Mouse (Mus musculus): ENCODE measurements around the gene Ndufa4l2. TPM values are rescaled to one million over a fixed set of nuclear protein-coding genes. Genes with fewer than 3 reads are reported as not detected.

The Ndufa4l2 gene
- total RNA-seq, 1 experiment: 5.8 TPM

DNA sequence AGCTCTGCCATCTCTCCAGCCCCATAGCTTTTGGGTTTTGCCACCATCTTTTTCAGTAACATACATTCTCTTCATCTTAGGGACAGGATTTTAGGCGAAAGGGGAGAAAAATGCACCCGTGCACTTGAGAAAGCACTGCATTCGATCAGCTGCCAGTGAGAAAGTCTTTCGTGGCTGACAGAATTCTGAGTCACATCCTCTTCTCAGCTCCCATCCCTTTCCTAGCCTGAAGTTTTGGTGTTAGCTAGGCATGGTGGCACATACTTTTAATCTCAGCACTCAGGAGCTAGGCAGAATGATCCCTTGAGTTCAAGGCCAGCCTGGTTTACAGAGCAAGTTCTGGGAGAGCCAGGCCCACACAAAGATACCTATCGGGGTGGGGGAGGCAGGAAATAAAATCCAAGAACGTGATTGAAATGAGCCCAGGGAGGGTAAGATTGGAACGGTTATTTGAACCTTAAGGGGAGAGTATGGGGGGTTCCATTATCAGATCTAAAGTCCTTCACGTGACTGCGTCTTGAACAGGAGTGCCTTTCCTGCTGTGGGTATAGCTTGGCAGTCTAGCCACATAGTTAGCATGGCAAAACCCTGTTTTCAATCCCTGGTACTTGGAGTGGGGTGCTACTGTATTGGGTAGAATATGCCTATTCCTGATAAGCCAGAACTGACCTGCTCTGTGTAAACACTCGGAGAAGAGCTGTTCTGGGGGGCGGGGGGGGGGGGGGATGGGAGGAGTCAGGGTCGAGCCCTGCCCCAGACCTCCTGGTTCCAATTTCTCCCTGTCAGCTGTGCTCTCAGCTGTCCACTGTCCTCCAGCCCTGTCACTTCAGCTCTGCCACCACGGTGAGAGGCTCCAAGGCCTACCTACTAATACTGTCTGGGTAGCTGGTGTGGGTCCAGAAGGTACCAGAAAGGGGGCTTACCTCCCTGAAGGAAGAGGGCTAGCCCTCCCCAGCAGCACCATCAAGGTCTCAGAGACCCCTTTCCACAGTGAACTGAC is 13.6 kb upstream of the Ndufa4l2 start, which contains the start of gene Stac3:
Gene Stac3 (plus strand): TSS at position 793 of the 1,000 bp plus-strand sequence.
- no peaks in the 10 kb centered on the region for H3K4me1 ChIP-seq (ENCODE audit: control insufficient read depth in 2 of 2, insufficient read depth in 2 of 2, low read length in 2 of 2, poor library complexity in 1 of 2)
- no peak within 1 kb of the TSS for H3K9ac ChIP-seq (ENCODE audit: insufficient read depth, low read depth, low read length, poor library complexity, severe bottlenecking)
- H3K9me3 ChIP-seq (ENCODE audit: control insufficient read depth, insufficient read depth, low read depth, low read length): no peaks in the 10 kb centered on the region
- DNase-seq (ENCODE audit: low read depth, low spot score): no peak
- TF ChIP-seq ZNF384 (IDR thresholded peaks at IDR 0.05; ENCODE audit: low read depth, low read length): no peak
- no peak for TF ChIP-seq MAFK (IDR thresholded peaks at IDR 0.05; ENCODE audit: insufficient read depth, low read depth, low read length)
- in situ Hi-C loops (cut with MboI; ENCODE audit: low sequenced_read_pairs in 2 of 2, unreplicated experiment in 2 of 2): no loop called here
- H3K36me3 ChIP-seq (ENCODE audit: control insufficient read depth, insufficient read depth, low read length, poor library complexity, severe bottlenecking): peaks cover 13% of the 10 kb centered on the region; the same call in 1 of the 2 replicates
- no peak within 1 kb of the TSS for H3K27ac ChIP-seq (ENCODE audit: insufficient read depth, low read depth, low read length, poor library complexity, severe bottlenecking)
- H3K4me3 ChIP-seq (ENCODE audit: insufficient read depth in 1 of 2, low read depth in 1 of 2, low read length in 2 of 2, poor library complexity in 1 of 2, severe bottlenecking in 1 of 2): no peak within 1 kb of the TSS

DNA sequence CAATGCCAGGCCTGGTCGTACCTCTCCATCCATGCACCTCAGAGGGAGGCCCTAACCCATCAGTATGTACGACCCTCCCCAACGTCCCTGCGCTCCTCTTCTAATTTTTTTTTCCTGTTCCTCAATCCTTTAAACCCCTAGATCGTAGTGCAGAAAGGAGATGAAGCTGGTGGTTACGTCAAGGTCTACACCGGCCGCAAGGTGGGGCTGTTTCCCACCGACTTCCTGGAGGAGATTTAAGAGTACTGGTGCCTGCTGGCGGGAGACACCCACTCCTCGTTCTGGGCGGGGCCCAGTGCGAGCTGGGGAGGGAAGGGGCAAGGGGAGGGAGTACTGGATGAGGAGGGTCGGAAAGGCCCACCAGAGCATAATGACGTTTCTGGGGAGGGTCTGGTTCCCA is 6.5 kb upstream of the Ndufa4l2 start:
- H3K9me3 ChIP-seq (ENCODE audit: control insufficient read depth, insufficient read depth, low read depth, low read length): no peaks in the 10 kb centered on the region
- in situ Hi-C loops (cut with MboI; ENCODE audit: low sequenced_read_pairs in 2 of 2, unreplicated experiment in 2 of 2): no loop called here
- no peak overlapping the region; the same call in 1 of the 2 replicates for H3K9ac ChIP-seq (ENCODE audit: insufficient read depth, low read depth, low read length, poor library complexity, severe bottlenecking)
- DNase-seq (ENCODE audit: low read depth, low spot score): peak; percentile 89
- TF ChIP-seq HCFC1 (IDR thresholded peaks at IDR 0.05; ENCODE audit: borderline replicate concordance, insufficient read depth, low read length) (no peak), ZNF384 (IDR thresholded peaks at IDR 0.05; ENCODE audit: low read depth, low read length) (peak; percentile 51; the same call in 1 of the 2 replicates), CHD2 (IDR thresholded peaks at IDR 0.05; ENCODE audit: low read depth, low read length) (0 out of 2 replicates have a peak, but pooled peaks have one; percentile 11)
- no peaks in the 10 kb centered on the region for H3K36me3 ChIP-seq (ENCODE audit: control insufficient read depth, insufficient read depth, low read length, poor library complexity, severe bottlenecking)
- peaks cover 5 to 22% of the 10 kb centered on the region in 2 experiments for H3K4me1 ChIP-seq (ENCODE audit: control insufficient read depth in 2 of 2, insufficient read depth in 2 of 2, low read length in 2 of 2, poor library complexity in 1 of 2)
- no peak overlapping the region for H3K27ac ChIP-seq (ENCODE audit: insufficient read depth, low read depth, low read length, poor library complexity, severe bottlenecking)
- H3K4me3 ChIP-seq (ENCODE audit: insufficient read depth in 1 of 2, low read depth in 1 of 2, low read length in 2 of 2, poor library complexity in 1 of 2, severe bottlenecking in 1 of 2): peak overlapping the region; percentile 70 to 88

DNA sequence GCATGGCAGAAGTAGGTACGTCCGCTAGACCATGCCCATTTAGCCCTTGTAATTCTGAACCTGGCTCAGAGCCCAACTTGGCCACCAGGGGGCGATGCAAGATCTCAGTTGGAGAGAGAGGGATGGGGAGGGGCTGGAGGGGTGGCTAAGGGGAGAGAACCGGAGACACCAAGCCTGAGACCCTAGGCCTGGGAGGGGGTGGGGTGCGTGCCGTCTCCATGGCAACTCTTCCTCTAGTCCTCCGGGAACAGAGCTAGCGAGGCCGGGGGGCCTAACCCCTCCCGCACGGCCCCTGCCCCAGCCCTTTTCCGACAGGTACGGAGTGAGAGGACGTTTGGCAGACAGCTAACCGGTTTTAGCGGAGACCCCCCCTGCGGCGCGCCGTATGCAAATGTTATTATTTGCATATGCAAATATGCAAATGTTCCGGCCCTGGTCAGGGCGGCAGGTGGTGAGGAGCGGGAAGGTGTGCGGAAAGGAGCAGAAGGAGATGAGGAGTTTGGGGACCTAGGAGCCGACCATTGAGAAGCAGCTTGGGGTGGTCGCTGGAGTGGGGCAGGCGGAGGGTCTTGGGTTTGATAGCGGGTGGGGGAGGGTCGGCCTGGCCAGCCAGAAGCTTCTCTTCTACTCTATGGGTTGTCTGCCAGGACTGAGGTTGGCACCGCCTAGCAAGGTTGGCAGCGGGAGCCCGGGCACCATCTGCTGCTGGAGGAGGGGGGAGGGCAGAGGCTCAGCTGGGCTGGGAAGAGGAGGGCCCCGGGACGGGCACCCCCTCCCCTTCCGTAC is 5.5 kb upstream of the Ndufa4l2 start:
- Histone ChIP-seq H3K36me3 (ENCODE audit: control insufficient read depth, insufficient read depth, low read length, poor library complexity, severe bottlenecking) (no peaks in the 10 kb centered on the region), H3K4me3 (ENCODE audit: insufficient read depth in 1 of 2, low read depth in 1 of 2, low read length in 2 of 2, poor library complexity in 1 of 2, severe bottlenecking in 1 of 2) (peak overlapping the region; percentile 70 to 88), H3K4me1 (ENCODE audit: control insufficient read depth in 2 of 2, insufficient read depth in 2 of 2, low read length in 2 of 2, poor library complexity in 1 of 2) (peaks cover 5 to 30% of the 10 kb centered on the region in 2 experiments), H3K27ac (ENCODE audit: insufficient read depth, low read depth, low read length, poor library complexity, severe bottlenecking) (peak overlapping the region; percentile 76; the same call in 1 of the 2 replicates), H3K9ac (ENCODE audit: insufficient read depth, low read depth, low read length, poor library complexity, severe bottlenecking) (peak overlapping the region; percentile 35; the same call in 1 of the 2 replicates), H3K9me3 (ENCODE audit: control insufficient read depth, insufficient read depth, low read depth, low read length) (no peaks in the 10 kb centered on the region)
- DNase-seq (ENCODE audit: low read depth, low spot score): peak; percentile 99
- TF ChIP-seq HCFC1 (IDR thresholded peaks at IDR 0.05; ENCODE audit: borderline replicate concordance, insufficient read depth, low read length): peak; percentile 61; the same call in 1 of the 2 replicates
- no peak for TF ChIP-seq CHD2 (IDR thresholded peaks at IDR 0.05; ENCODE audit: low read depth, low read length)
- no peak for TF ChIP-seq ZNF384 (IDR thresholded peaks at IDR 0.05; ENCODE audit: low read depth, low read length)
- no peak for TF ChIP-seq MAFK (IDR thresholded peaks at IDR 0.05; ENCODE audit: insufficient read depth, low read depth, low read length)
- 0 out of 2 replicates have a peak, but pooled peaks have one; percentile 35 for TF ChIP-seq ZC3H11A (IDR thresholded peaks at IDR 0.05; ENCODE audit: borderline replicate concordance, low read depth, low read length)
- in situ Hi-C loops (cut with MboI; ENCODE audit: low sequenced_read_pairs in 2 of 2, unreplicated experiment in 2 of 2): no loop called here

DNA sequence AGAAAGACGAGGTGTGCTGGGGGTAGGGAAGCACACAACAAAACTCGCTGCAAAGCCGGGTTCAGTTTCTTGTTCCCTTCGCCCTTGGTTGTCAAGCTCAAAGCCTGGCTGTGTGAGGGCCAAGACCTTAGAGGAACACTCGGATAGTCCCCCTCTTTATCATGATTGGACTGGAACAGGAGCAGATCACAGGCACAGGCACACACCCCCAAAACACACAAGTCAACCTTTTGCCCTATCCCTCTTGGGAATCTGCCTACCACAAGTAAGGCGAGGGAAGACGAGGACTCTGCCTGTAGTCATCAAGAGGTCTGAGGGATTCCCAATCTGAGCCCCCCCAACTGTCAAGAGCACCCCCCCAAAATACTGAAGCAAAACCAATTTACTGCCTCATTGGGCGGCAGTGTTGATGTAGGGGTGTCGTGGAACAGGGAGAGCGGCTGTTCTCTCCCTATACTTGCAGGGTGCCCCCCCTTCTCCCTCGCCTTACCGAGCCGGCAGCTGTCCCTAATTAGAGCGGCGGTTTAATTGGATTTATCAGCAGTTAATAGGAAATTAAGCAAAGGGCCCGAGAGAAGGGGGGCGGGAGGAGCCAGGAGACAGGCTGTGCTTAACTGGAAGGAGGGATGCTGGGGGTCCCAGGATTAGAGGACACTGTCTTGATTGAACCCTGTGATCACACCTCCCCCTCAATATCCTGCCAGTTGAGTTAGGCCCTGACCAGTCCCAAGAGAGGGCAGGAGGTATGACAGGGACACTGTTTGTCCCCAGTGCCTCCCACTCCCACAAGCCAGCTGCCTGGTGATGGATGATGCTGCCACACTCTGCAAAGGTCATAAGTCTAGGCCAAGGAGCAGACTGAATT is 4.7 kb upstream of the Ndufa4l2 start:
- no peak for DNase-seq (ENCODE audit: low read depth, low spot score)
- H3K9ac ChIP-seq (ENCODE audit: insufficient read depth, low read depth, low read length, poor library complexity, severe bottlenecking): 0 out of 2 replicates have a peak overlapping the region, but pooled peaks have one; percentile 17
- H3K36me3 ChIP-seq (ENCODE audit: control insufficient read depth, insufficient read depth, low read length, poor library complexity, severe bottlenecking): no peaks in the 10 kb centered on the region
- H3K27ac ChIP-seq (ENCODE audit: insufficient read depth, low read depth, low read length, poor library complexity, severe bottlenecking): no peak overlapping the region
- in situ Hi-C loops (cut with MboI; ENCODE audit: low sequenced_read_pairs in 2 of 2, unreplicated experiment in 2 of 2): no loop called here
- no peaks in the 10 kb centered on the region for H3K9me3 ChIP-seq (ENCODE audit: control insufficient read depth, insufficient read depth, low read depth, low read length)
- peaks cover 5 to 38% of the 10 kb centered on the region in 2 experiments for H3K4me1 ChIP-seq (ENCODE audit: control insufficient read depth in 2 of 2, insufficient read depth in 2 of 2, low read length in 2 of 2, poor library complexity in 1 of 2)
- TF ChIP-seq ZC3H11A (IDR thresholded peaks at IDR 0.05; ENCODE audit: borderline replicate concordance, low read depth, low read length) (no peak), MAFK (IDR thresholded peaks at IDR 0.05; ENCODE audit: insufficient read depth, low read depth, low read length) (no peak), CHD2 (IDR thresholded peaks at IDR 0.05; ENCODE audit: low read depth, low read length) (no peak), ZNF384 (IDR thresholded peaks at IDR 0.05; ENCODE audit: low read depth, low read length) (no peak), HCFC1 (IDR thresholded peaks at IDR 0.05; ENCODE audit: borderline replicate concordance, insufficient read depth, low read length) (no peak)
- peak overlapping the region; percentile 70 to 88; a peak in 3 of 4 replicates for H3K4me3 ChIP-seq (ENCODE audit: insufficient read depth in 1 of 2, low read depth in 1 of 2, low read length in 2 of 2, poor library complexity in 1 of 2, severe bottlenecking in 1 of 2)

Measured in ES-E14 (cell line).